Mouse (Mus musculus): ENCODE measurements at regions not wholly inside any gene's neighbourhood (a gene's known extent, or its start where the extent isn't known, plus 50 kb on each side); places are given as distances from the start of the nearest gene placed in this dataset.

GRCm38 (mm10) chr13:116714809-116715208 lies 310.5 kb downstream of the Parp8 start:
- no peak for TF ChIP-seq POLR2A (IDR thresholded peaks at IDR 0.05; ENCODE audit: insufficient read depth, low read depth, low read length)
- peak; percentile 72 for TF ChIP-seq CTCF (IDR thresholded peaks at IDR 0.05)
- no peak for TF ChIP-seq EP300 (IDR thresholded peaks at IDR 0.05; ENCODE audit: insufficient read depth, low read depth, low read length)
- Histone ChIP-seq H3K4me1 (ENCODE audit: control insufficient read depth, insufficient read depth, low read length) (no peaks in the 10 kb centered on the region; the same call in 1 of the 2 replicates), H3K79me2 (replicated peaks; ENCODE audit: control insufficient read depth, insufficient read depth, low read length) (no peaks in the 10 kb centered on the region), H3K36me3 (ENCODE audit: control insufficient read depth, insufficient read depth, low read length) (no peaks in the 10 kb centered on the region), H3K9ac (ENCODE audit: low read depth, low read length) (no peak overlapping the region), H3K27me3 (ENCODE audit: control insufficient read depth, insufficient read depth, low read length) (peaks cover 5% of the 10 kb centered on the region), H3K27ac (no peak overlapping the region), H3K4me3 (no peak overlapping the region)
- intact Hi-C loops (cut with DNase I), result loop anchor here (5.0 to 10.0 kb wide), 2 partner anchors 1263 to 1730 kb away; no protein-coding TSS in a partner anchor
- 15% methylated on average over 5 of the region's 5 CpGs for WGBS
- peak in 1 of 2 experiments; percentile 58 for DNase-seq

- intact Hi-C loops (cut with DNase I), result loop anchor here (1.0 to 10.0 kb wide), 3 partner anchors 1260 to 1727 kb away; no protein-coding TSS in a partner anchor
- H3K27me3 ChIP-seq (ENCODE audit: control insufficient read depth, insufficient read depth, low read length), result peaks cover 6% of the 10 kb centered on the region
- TF ChIP-seq POLR2A (IDR thresholded peaks at IDR 0.05; ENCODE audit: insufficient read depth, low read depth, low read length) (no peak), CTCF (IDR thresholded peaks at IDR 0.05) (peak; percentile 77)
Measured at GRCm38 (mm10) chr13:116711866-116712593, 313.3 kb downstream of the Parp8 start.

GRCm38 (mm10) chr13:116711148-116711865 lies 314.0 kb downstream of the Parp8 start:
- 4% methylated on average over 22 of the region's 22 CpGs for whole genome bisulfite sequencing
- H3K27me3 ChIP-seq (ENCODE audit: control insufficient read depth, insufficient read depth, low read length), result peaks cover 6% of the 10 kb centered on the region
- H3K4me1 ChIP-seq (ENCODE audit: control insufficient read depth, insufficient read depth, low read length), result no peaks in the 10 kb centered on the region; the same call in 1 of the 2 replicates
- H3K9ac ChIP-seq (ENCODE audit: low read depth, low read length), result no peak overlapping the region
- no peaks in the 10 kb centered on the region for H3K36me3 ChIP-seq (ENCODE audit: control insufficient read depth, insufficient read depth, low read length)
- intact Hi-C loops (cut with DNase I), result loop anchor here (5.0 to 10.0 kb wide), 2 partner anchors 1259 to 1727 kb away; no protein-coding TSS in a partner anchor
- H3K79me2 ChIP-seq (replicated peaks; ENCODE audit: control insufficient read depth, insufficient read depth, low read length), result no peaks in the 10 kb centered on the region
- TF ChIP-seq EP300 (IDR thresholded peaks at IDR 0.05; ENCODE audit: insufficient read depth, low read depth, low read length), result no peak
- TF ChIP-seq POLR2A (IDR thresholded peaks at IDR 0.05; ENCODE audit: insufficient read depth, low read depth, low read length), result no peak
- no peak for TF ChIP-seq CTCF (IDR thresholded peaks at IDR 0.05)
- no peak overlapping the region for H3K27ac ChIP-seq
- DNase-seq, result no peak
- peak overlapping the region; percentile 33; the same call in 1 of the 2 replicates for H3K4me3 ChIP-seq

More at GRCm38 (mm10) chr13:116711866-116712593, 313.3 kb downstream of the Parp8 start:
- H3K9ac ChIP-seq (ENCODE audit: low read depth, low read length), result no peak overlapping the region
- H3K79me2 ChIP-seq (replicated peaks; ENCODE audit: control insufficient read depth, insufficient read depth, low read length), result no peaks in the 10 kb centered on the region
- H3K27ac ChIP-seq, result no peak overlapping the region
- H3K36me3 ChIP-seq (ENCODE audit: control insufficient read depth, insufficient read depth, low read length), result no peaks in the 10 kb centered on the region
- H3K4me3 ChIP-seq, result peak overlapping the region; percentile 33
- WGBS, result 1% methylated on average over 24 of the region's 24 CpGs
- DNase-seq, result peak; percentile 27 to 37
- H3K4me1 ChIP-seq (ENCODE audit: control insufficient read depth, insufficient read depth, low read length), result no peaks in the 10 kb centered on the region; the same call in 1 of the 2 replicates

- Histone ChIP-seq H3K4me3 (no peak overlapping the region), H3K36me3 (ENCODE audit: control insufficient read depth, insufficient read depth, low read length) (no peaks in the 10 kb centered on the region), H3K79me2 (replicated peaks; ENCODE audit: control insufficient read depth, insufficient read depth, low read length) (no peaks in the 10 kb centered on the region), H3K9ac (ENCODE audit: low read depth, low read length) (no peak overlapping the region), H3K27me3 (ENCODE audit: control insufficient read depth, insufficient read depth, low read length) (peaks cover 14% of the 10 kb centered on the region), H3K27ac (no peak overlapping the region), H3K4me1 (ENCODE audit: control insufficient read depth, insufficient read depth, low read length) (no peaks in the 10 kb centered on the region; the same call in 1 of the 2 replicates)
- WGBS, result 36% methylated on average over 7 of the region's 7 CpGs
- intact Hi-C loops (cut with DNase I), result loop anchor here (5.0 to 10.0 kb wide), 2 partner anchors 1257 to 1725 kb away; no protein-coding TSS in a partner anchor
- no peak for DNase-seq
- TF ChIP-seq CTCF (IDR thresholded peaks at IDR 0.05) (no peak), POLR2A (IDR thresholded peaks at IDR 0.05; ENCODE audit: insufficient read depth, low read depth, low read length) (no peak), EP300 (IDR thresholded peaks at IDR 0.05; ENCODE audit: insufficient read depth, low read depth, low read length) (no peak)
Measured at GRCm38 (mm10) chr13:116709671-116710070, 315.7 kb downstream of the Parp8 start.

GRCm38 (mm10) chr13:116708846-116709245 lies 316.5 kb downstream of the Parp8 start:
- Histone ChIP-seq H3K27ac (no peak overlapping the region), H3K79me2 (replicated peaks; ENCODE audit: control insufficient read depth, insufficient read depth, low read length) (no peaks in the 10 kb centered on the region), H3K4me1 (ENCODE audit: control insufficient read depth, insufficient read depth, low read length) (no peaks in the 10 kb centered on the region; the same call in 1 of the 2 replicates), H3K36me3 (ENCODE audit: control insufficient read depth, insufficient read depth, low read length) (no peaks in the 10 kb centered on the region), H3K4me3 (no peak overlapping the region), H3K27me3 (ENCODE audit: control insufficient read depth, insufficient read depth, low read length) (peaks cover 15% of the 10 kb centered on the region), H3K9ac (ENCODE audit: low read depth, low read length) (no peak overlapping the region)
- no peak for TF ChIP-seq CTCF (IDR thresholded peaks at IDR 0.05)
- TF ChIP-seq POLR2A (IDR thresholded peaks at IDR 0.05; ENCODE audit: insufficient read depth, low read depth, low read length), result no peak
- TF ChIP-seq EP300 (IDR thresholded peaks at IDR 0.05; ENCODE audit: insufficient read depth, low read depth, low read length), result no peak
- 6% methylated on average over 16 of the region's 16 CpGs for WGBS
- DNase-seq, result no peak
- intact Hi-C loops (cut with DNase I), result no loop called here

All from heart, adult 2 months (tissue).